Mouse (Mus musculus) activated CD4-positive, CD25-positive, alpha-beta regulatory T cell, adult 4 months (primary cell): ENCODE results near the gene Psmd8. TPM values are rescaled to one million over a fixed set of nuclear protein-coding genes. Genes with fewer than 3 reads are reported as not detected.
"Not testable (repeated sequence)": the region's sequence is repeated elsewhere in the genome, so short reads cannot be mapped to it uniquely, and the experiment has no call there.

Source experiments
- ATAC-seq: one replicate; pipeline ENCODE4 v1.8.0; 2017
- polyA plus RNA-seq, 2 experiments: library from polyadenylated mRNA; unstranded; fragments of 100-300 nt; shearing (Covaris generic); gene quantifications; one replicate each; pipeline ENCODE4 v1.2.1; 2017

The Psmd8 gene
- 100 to 1,000 TPM; 214 to 229 TPM for polyA plus RNA-seq

DNA sequence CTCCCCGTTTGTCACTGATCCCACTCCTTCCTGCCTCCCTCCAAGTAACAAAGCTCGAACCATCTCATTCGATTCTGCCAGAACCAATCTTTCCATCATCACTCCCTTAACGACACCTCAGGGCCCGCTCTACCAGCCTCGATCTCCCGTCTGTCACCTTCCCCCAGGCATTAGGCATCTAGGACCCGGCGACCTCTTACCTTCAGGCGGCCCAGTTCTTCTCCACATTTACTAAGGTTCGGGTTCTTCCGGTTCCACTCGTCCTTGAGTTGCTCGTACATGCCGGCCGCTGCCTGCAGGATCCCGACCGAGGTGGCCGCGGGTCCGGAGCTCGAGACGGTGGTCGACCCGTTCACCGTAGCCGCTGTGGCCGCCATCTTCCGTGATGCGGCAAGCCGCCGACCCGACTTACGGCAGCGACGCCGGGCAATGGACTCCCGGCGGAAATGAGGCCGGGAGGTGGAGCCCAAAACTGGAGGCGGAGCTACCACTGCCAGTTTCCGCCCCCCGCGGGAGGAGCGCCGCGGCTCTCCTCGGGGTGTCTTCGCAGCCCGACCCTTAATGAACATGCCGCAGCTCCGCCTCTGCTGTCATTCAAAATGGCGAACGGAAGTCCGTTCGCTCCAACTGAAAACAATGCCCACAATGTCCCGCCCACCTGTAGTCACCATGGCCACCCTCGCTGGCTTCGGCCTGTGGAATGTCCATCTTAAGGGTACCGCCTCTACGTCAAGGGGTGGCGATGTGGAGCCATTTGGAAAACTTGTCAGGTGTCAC is at the start of gene Psmd8:
Gene Psmd8, minus strand, starts transcription at position 625 of the 777 bp plus-strand sequence.
- peak; percentile 92 for ATAC-seq

DNA sequence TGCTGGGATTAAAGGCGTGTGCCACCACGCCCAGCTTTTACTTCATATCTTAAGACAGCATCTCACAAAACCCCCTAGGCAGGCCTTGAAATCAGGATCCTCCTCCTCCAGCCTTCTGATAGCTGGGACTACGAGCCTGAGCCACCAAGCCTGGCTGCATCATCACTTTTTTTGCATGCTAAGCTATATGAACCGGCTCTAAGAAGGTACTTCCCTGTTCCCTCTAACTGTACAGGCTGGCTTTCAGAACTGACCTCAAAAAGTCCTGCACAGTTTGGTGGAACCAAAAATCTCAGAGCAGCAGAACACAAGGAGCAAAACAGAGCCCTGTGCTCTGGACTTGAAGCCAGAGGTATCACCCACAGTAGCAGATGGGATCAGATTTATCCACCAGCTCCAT is 47.7 kb upstream of the Psmd8 start:
- no peak for ATAC-seq

DNA sequence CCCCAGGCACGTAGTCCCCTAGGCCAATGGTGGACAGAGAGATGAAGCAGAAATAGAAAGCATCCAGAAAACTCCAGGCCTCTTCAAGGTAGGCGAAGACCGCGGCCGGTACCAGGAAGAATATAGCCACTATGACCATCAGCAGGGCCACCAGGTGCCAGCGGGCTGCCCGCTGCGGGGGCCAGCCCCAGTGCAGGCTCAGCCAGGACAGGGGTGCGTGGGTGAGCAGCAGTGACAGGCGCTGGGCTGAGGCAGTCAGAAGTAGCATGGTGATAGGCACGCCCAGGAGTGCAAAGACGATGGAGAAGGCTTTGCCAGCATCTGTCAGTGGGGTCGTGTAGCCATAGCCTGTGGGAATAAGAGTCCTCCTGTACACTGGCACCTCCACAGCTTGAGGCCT is 45.0 kb upstream of the Psmd8 start:
- ATAC-seq, result no peak

DNA sequence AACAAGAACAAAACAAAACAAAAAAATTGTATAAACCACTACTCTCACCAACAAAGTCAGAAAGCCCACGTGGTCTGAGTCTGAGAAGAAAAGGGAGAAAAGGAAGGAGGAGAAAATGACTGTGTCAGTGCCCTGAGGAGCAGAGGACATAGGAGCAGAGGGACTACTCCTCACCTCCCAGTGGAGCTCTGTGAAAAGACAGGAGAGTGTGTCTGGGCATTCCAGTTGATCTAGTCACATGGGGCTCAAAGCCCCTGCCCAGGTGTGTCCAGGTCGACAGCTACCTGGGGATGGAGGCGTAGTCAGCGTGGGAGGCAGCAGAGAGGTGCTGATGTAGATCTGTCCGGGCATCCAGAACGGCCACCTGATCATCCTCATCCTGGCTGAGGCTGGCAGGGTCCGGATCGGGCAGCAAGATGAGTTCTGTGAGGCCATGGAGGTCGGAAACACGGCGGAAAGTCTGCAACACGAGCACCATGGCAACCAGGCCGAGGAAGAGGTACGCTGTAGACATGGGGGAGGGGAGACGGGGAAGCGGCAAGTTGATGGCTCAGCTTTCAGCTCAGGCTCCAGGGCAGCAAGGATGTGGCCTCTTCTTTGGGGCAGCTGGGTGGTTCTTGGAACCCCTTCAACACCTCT is 44.4 kb upstream of the Psmd8 start:
- ATAC-seq, result no peak

DNA sequence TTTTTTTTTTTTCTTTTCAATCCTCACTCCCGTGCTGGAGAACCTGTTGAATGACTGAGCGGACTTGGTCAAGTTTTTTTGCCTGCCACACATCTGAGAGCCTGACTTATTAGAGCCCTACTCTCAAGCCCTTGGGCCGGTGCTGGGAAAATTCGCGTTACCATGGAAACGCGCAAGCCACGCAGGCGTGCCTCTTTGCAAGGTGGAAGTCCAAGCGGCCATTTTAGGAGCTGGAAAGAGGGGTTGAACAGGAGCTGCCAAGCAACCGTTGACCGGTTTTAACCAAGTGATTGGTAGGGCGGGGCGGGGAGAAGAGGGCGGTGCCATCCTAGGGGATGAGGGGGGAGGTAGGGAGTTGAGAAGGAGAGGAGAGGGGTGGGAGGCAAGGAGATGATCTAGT is 34.3 kb upstream of the Psmd8 start:
- no peak for ATAC-seq

DNA sequence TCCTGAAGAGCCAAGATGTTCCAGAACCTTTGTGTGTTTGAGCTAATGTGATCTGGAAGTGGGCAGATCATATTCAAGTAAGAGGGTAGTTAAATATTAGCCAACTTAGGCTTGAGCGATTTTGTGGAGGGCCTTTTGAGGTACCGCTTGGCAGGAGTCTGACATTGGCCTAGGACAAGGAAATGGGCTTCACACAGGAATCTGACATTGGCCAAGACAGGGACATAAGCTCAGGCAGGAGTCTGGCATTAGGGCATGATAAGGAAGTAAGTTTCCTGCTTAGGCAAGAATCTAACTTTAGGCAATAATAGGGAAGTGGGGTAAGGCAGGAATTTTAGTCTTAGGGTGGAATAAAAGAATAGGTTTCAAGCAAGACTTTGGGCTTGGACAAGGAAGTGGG is 33.7 kb upstream of the Psmd8 start:
- no peak for ATAC-seq

DNA sequence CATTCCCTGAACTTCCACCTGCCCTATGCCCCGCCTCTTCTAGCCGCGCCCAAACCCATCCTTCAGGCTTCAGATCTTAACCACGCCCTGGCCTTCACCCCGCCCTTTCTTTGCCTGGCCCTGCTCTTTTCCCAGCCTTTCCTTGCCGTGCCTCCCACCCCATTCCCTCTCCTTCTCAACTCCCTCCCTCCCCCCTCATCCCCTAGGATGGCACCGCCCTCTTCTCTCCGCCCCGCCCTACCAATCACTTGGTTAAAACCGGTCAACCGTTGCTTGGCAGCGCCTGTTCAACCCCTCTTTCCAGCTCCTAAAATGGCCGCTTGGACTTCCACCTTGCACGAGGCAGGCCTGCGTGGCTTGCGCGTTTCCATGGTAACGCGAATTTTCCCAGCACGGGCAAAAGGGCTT is 33.2 kb upstream of the Psmd8 start, which contains the start of gene Catsperg1:
Gene Catsperg1, minus strand, starts transcription at position 361 of the 408 bp plus-strand sequence.
- ATAC-seq, result no peak

DNA sequence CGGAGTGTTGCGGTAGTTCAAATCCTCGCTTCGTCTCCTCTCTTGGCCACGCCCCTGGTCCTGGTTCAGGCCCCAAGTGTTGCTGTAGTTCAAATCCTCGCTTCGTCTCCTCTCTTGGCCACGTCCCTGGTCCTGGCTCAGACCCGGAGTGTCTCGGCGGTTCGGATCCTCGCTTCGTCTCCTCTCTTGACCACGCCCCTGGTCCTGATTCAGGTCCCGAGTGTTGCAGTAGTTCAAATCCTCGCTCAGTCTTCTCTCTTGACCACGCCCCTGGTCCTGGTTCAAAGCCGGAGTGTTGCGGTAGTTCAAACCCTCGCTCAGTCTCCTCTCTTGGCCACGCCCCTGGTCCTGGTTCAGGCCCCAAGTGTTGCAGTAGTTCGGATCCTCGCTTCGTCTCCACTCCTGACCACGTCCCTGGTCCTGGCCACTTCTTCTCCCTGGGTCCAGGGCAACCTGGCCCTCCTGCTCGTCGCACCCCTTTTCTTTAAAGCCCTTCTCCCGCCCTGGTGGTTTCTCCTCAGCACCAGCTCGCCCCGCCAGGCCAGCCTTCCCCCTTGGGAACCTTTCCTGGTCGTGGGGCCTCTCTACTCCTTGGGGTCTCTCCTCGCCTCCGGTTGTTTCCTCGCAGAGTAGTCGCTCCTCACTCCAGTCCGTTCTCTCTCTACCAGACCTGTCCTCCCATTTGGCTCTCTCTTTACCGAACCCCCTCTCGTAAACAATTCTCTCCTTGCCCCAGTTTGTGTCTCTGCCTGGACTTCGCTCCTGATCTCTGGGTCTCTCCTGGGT is 32.5 kb upstream of the Psmd8 start:
- ATAC-seq, result not testable (repeated sequence)

DNA sequence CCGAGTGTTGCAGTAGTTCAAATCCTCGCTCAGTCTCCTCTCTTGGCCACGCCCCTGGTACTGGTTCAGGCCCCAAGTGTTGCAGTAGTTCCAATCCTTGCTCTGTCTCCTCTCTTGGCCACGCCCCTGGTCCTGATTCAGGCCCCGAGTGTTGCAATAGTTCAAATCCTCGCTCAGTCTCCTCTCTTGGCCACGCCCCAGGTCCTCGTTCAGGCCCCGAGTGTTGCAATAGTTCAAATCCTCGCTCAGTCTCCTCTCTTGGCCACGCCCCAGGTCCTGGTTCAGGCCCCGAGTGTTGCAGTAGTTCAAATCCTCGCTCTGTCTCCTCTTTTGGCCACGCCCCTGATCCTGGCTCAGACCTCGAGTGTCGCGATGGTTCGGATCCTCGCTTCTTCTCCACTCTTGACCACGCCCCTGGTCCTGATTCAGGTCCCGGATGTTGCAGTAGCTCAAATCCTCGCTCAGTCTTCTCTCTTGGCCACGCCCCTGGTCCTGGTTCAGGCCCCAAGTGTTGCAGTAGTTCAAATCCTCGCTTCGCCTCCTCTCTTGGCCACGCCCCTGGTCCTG is 31.8 kb upstream of the Psmd8 start:
- no peak for ATAC-seq

DNA sequence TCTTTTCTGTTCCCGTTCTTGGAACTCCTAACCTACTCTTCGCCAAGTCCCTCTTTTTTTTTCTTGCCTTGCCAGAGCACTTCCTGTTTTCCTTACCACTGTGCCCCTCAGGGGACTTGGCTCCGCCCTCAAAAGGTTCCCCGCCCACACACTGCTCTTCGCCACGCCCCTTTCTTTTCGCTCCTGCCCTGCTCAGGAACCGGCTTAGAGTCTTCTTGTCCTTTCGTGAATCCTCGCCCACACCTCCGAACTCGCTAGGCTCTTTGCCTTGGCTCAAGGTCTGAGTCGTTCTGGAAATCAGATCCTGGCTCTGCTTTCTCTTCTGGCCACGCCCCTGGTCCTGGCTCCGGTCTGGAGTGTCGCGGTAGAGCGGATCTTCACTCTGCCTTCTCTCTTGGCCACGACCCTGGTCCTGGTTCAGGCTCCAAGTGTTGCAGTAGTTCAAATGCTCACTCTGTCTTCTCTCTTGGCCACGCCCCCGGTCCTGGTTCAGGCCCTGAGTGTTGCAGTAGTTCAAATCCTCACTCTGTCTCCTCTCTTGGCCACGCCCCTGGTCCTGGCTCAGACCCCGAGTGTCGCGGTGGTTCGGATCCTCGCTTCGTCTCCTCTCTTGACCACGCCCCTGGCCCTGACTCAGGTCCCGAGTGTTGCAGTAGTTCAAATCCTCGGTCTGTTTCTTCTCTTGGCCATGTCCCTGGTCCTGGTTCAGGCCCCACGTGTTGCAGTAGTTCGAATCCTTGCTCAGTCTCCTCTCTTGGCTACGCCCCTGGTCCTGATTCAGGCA is 31.1 kb upstream of the Psmd8 start:
- peak; percentile 93 for ATAC-seq

DNA sequence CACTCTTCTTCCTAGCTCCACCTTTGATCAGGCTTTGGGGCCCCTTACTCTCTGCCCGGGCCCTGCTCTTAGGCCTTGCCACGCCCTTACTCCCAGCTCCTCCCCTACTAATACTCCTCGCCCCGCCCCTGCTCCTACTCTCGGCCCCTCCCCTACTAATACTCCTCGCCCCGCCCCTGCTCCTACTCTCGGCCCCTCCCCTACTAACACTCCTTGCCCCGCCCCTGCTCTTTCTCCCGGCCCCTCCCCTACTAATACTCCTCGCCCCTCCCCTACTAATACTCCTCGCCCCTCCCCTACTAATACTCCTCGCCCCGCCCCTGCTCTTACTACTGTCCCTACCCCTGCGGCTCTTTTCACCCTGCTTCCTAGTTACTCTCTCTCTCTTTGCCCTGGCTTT is 30.5 kb upstream of the Psmd8 start:
- peak; percentile 41 for ATAC-seq

DNA sequence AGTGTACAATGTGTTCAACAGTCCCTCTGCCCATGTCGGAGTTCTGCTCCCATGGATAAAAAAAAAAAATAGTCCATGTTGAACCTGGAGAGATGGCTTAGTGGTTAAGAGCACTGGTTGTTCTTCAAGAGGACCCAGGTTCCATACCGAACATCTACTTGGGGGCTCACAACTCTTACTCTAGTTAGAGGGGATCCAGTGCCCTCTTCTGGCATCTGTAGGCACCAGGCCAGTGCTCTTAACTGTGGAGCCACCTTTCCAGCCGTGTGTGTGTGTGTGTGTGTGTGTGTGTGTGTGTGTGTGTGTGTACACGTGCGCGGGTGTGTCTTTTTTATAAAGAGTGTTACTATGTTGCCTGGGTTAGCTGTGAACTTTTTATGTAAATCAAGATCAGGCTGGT is 22.1 kb upstream of the Psmd8 start:
- ATAC-seq, result no peak

DNA sequence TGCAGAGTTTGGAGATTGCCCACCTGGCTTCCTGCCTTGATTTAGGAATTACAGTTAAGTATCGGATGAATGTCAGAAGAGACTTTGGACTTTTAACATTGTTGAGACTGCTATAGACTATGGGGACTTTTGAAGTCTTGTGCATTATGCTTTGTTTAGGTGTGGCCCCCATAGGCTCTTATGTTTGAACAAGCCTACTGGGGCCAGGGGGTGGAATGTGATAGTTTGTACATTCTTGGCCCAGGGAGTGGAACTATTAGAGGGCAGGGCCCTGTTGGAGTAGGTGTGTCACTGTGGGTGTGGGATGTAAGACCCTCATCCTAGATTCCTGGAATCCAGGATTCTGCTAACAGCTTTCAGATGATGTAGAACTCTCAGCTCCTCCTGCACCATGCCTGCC is 13.7 kb upstream of the Psmd8 start:
- not testable (repeated sequence) for ATAC-seq

DNA sequence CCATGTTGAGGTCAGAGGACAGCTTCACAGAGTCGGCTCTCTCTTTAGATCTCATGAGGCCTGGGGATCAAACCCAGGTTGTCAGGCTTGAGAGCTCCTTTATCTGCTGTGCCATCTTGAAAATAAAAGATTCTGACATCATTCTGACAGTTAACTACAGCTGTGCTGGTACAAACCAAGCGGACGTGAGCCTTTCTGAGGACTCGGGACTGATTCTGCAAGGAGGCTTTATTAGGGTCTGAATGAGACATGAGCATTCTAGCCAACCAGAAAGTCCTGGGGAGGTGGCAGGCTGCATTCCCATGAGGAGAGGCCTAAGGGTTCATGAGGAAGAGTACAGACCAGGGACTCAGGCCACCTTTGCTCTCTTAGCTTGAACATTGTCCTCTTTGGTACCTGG is 822 bp upstream of the Psmd8 start:
- ATAC-seq, result not testable (repeated sequence)

DNA sequence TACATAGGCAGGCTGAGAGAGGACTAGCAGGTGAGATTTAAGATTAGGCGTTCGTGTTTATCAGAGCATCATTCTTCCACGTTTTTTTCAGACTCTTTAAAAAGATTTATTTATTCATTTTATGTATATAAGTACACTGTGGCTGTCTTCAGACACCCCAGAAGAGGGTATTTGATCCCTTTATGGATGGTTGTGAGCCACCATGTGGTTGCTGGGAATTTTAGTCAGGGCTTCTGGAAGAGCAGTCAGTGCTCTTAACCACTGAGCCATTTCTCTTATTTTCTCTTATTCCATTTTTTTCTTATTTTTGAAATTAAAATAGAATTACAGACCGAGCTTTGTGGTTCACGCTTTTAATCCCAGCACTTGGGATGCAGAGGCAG is 344 bp upstream of the Psmd8 start:
- ATAC-seq, result no peak

DNA sequence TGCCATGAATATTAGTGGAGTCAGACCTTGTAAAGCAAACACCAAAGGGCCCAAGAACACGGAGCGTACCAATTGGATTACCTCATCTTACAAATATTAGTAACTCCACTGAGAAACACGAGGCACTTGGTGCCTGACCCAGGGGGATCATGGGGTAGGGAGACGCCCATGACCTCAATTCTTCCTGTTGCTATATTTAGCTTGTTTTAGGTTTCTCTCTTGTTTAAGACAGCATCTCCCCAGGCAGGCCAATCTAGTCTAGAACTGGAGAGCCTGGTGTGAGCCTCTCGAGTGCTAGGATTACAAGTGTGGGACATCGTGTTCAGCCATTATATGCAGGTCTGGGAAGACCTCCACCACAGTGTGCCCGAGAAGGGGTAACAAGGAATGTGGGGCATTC is 1.2 kb downstream of the Psmd8 start:
- no peak for ATAC-seq

DNA sequence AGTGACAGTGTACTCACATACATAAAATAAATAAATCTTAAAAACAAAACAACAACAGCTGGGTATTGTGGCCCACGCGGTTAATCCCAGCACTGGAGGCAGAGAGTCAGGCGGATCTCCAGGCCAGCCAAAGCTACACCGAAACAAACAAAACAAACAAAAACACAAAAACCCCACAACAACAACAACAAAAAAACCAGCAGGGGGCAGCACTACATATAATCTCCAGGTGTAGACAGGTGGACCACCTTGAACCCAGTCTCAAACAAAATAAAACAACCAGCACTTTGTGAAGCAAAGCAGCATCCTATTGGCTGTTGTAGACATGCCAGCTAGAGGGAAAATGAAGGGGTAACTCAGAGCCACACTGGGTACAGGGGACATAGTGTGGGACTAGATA is 2.4 kb downstream of the Psmd8 start:
- ATAC-seq, result no peak

DNA sequence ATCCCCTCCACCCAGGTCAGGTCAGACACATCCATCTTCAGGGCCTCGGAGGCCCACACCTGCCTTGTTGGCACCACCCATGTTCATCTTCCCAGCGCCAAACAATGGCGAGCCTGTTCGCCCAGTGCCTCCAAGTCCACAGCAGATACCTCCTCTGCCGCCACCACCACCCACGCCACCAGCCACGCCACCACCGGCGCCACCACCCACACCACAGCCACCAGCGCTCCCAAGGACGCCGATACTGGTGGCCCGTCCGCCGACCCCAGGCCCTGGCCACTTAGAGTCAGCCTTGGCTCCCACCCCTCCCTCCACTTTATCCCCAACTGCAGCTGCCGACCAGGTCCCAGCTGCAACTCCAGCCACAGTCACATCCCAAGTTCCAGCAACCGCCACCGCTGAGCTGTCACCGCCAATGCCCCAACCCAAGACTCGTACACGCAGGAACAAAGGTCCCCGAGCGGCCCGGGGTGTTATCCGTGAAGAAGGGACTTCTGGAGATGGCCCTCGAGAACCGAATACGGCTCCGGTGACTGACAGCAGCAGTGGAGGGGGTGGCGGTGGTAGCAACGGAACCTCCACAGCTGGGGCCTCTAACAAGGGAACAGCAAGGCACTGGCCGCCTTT is 8.0 kb downstream of the Psmd8 start:
- no peak for ATAC-seq

DNA sequence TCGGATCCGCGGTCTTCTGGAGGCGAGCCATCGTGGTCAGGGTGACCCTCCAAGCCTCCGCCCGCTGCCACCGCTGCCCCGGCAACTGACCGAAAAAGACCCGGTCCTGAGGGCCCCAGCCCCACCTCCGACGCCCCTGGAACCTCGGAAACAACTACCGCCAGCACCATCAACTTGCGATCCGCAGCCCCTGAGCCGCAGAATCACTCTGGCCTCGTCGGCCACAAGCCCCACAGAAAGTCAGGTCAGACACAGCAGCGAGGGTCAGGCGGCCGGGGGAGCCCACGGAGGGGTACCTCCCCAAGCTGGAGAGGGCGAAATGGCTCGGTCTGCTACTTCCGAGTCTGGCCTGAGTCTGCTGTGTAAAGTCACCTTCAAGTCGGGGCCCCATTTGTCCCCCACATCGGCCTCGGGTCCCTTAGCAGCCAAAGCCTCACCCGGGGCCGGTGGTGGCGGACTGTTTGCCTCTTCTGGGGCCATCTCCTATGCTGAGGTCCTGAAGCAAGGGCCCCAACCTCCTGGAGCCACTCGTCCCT is 8.9 kb downstream of the Psmd8 start:
- ATAC-seq, result no peak

DNA sequence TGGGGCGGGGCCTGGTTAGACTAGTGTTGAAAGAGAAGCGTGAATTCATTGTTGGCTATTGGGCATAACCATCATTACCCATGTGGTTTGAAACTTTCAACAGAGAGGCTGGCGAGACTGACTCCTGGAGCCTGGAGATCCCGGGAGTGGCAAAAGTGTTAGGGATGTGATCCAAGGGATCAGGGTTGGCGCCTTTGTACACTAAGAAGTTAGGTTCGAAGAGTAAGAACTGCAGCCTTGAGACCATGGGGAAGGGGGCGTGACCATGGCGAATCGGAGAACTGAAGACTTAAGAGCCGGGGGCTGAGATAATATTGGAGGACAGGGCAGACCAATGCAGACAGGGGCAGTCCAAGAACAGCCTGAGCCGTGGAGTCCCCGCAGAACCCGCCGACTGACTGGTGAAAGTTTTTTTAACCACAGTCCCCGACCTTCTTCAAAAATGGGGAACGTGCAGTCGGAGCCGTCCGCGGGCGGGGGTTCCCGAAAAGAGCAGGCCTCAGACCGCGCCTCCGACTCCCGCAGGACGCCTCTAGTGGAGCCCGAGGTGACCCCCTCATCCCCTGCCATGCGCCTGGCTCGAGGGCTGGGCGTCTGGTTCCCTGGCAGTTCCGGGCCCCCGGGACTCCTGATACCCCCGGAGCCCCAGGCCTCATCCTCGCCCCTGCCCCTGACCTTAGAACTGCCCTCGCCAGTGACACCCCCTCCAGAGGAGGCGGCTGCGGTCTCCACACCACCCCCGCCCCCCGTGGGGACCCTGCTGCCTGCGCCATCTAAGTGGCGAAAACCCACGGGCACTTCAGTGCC is 9.5 kb downstream of the Psmd8 start:
- no peak for ATAC-seq
